Mouse (Mus musculus) layer of hippocampus, postnatal 14 days (tissue): ENCODE data around the gene Riox1. TPM values are rescaled to one million over a fixed set of nuclear protein-coding genes. Genes with fewer than 3 reads are reported as not detected.
"Not testable (repeated sequence)": the region's sequence is repeated elsewhere in the genome, so short reads cannot be mapped to it uniquely, and the experiment has no call there.

Experiments used
- DNase-seq, 2 experiments: peaks; one replicate each; pipeline ENCODE4 v3.0.0; 2021 to 2022; ENCODE audit warnings: low spot score in 2 of 2, mixed read lengths in 1 of 2
- total RNA-seq, 2 experiments: library from RNA; stranded (reverse); gene quantifications; 2 replicates each; pipeline ENCODE4 v1.2.3; 2021

Gene Riox1
- total RNA-seq, 2 experiments from 2014 or later: 14.0 to 15.8 TPM

GRCm38 (mm10) chr12:83949043-83949442, 1.4 kb upstream of the Riox1 start:
- no peak for DNase-seq

DNA sequence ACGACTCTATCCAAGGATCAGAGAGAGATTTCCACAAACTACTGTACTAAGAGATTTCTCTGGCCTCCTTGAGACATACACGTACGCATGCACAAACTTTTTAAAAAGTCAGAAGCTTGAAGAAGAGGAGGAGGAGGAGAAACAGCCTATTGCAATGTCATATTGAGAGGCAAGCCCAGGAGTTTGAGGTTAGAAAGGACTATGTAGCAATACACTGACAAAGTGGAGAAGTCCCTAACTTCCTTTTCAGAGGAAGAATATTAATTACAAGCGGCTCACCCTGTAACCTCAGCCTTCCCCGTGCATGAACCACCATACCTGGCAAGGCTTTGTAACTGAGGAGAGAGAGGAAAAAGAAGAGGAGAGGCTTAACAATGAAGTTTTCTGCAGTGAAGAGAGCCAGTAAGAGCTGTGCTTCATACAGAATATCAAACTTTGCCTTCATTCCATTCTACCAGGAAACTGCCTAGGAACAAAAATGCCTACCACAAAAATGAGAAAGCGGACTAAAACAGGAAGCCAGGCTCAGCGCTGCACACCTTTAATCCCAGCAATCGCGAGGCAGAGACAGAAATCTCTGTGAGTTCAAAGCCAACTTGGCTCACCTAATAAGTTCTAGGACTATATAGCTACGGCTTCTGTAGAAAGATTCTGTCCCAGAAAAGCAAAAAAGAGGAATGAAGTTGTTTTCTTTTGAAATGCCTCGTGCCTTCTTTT, 474 bp upstream of the Riox1 start:
- no peak for DNase-seq

- peak; percentile 50 to 52 for DNase-seq
Measured at GRCm38 (mm10) chr12:83950840-83951701, 663 bp downstream of the Riox1 start.

GRCm38 (mm10) chr12:83951711-83952575, 1.5 kb downstream of the Riox1 start:
- DNase-seq: no peak

DNA sequence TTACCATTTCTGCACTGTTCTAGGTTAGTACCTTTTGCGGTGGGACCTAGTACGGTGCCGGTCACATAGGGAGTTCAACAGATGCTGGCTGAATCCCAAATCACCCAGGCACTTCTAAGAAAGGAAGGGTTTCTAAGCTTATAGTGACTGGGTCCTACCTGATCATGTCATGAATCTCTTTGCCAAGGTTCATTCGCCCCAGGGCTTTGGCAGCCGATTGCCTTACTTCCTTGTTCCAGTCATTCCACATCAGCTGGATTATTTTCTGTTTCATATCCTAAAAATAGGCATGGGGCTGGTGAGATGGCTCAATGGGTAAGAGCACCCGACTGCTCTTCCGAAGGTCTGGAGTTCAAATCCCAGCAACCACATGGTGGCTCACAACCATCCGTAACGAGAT, 7.9 kb downstream of the Riox1 start:
- no peak for DNase-seq

DNA sequence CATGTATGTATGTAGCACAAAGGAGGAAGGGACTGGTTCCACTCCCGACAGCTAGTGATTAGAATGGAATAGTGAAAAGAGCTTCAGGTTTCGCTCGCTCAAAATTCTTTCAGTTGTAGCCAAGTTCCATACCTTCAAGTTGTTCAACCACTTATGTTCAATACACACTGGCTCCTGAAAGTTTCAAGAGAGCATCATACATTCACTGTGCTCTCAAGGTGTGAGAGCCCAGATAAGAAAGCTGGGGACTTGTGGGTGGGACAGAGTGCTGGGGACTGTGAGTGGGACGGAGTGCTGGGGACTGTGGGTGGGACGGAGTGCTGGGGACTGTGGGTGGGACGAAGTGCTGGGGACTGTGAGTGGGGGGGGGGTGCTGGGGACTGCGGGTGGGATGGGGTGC, 14.8 kb downstream of the Riox1 start:
- no peak for DNase-seq

GRCm38 (mm10) chr12:83972117-83972516, 21.7 kb downstream of the Riox1 start:
- peak; percentile 25 to 43 for DNase-seq

- DNase-seq: no peak
Measured at GRCm38 (mm10) chr12:83978862-83979261, 28.5 kb downstream of the Riox1 start.

DNA sequence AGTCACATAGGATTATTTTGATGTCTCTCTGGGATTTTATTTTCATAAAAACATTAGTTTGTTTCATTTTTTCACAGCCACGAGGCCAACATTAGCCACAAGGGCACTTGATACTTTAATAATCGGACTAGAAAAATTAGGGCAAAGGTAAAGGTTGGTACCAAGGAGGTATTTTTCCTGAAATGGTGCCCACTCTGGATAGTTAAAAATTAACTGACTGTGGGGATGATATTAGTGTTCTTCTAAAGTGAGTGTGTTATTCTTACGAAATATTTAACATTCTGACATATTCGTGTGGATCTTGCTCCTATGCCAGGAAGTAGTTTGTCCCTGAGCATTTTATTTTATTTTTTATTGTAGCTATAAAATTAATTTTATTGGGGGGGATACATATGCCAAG, 31.2 kb downstream of the Riox1 start:
- DNase-seq: no peak

DNA sequence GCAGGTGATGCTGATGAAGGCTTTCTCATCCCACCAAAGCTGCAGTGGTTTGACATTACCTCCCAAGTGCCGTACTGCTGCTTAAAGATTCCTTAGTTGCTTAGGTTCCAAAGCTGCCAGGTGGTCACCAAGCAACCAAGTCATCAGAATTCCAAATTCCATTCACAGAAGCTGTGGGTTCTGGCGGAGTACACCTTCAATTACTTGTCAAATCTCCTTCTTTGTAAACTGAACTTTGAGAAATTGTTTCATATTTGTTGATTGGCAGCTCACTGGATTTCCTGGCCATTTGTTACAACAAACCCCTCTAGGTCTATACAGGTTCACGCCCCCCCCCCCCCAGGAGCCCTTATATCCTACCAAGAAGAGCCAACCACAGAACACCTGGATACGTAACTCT, 34.3 kb downstream of the Riox1 start, which contains the start of gene Heatr4:
Heatr4 (minus strand) TSS at position 101 of the 400 bp plus-strand sequence.
- DNase-seq: no peak

DNA sequence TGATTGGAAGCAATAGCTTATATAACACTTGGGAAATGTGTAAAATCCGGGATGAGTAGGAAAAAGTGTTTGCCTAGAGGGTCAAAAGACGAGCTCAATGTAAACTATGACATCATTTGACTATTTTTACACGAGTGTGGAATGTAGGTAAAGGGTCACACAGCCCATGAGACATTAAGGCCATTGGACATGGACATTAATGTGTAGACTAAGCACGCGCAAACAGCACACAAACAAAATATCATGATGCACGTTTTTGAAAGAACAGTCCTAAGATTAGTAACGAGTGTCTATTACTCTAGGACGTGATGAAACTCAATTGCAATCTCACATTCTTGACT, 36.8 kb downstream of the Riox1 start:
- DNase-seq: no peak

- DNase-seq: peak; percentile 77 to 83
Measured at GRCm38 (mm10) chr12:83987583-83988441, 37.4 kb downstream of the Riox1 start, which contains the start of gene Acot2. Acot2 (plus strand) TSS chr12:83987861.

DNA sequence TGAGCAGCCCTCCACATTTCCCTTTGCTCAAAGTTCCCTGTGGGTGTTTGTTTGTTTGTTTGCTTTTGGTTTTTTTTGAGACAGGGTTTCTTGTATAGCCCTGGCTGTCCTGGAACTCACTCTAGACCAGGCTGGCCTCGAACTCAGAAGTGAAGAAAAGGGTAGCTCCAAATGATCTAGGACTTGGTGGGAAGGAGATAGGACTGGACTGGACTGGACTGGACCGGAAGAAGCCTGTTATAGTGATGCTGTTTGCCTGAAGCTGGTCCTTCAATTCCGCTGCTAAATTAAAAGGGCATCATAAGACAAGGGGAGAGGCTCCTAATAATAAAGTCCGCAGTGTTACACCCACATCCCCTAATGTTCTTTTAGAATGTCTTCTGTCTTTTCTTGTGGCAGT, 38.1 kb downstream of the Riox1 start:
- DNase-seq: no peak

DNA sequence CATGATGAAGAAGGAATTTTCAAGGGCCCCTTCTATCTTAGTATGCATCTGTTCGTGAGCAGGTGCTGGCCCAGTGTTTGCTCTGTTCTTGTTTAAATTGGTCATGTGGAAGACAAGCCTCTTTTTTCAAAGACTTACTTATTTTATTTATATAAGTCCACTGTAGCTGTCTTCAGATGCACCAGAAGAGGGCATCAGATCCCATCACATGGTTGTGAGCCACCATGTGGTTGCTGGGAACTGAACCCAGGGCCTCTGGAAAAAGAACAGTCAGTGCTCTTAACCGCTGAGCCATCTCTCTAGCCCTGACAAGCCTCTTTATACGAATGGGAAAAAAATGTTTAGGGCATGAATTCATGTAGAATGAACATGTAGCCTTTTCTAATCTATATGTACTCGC, 39.0 kb downstream of the Riox1 start:
- no peak for DNase-seq

DNA sequence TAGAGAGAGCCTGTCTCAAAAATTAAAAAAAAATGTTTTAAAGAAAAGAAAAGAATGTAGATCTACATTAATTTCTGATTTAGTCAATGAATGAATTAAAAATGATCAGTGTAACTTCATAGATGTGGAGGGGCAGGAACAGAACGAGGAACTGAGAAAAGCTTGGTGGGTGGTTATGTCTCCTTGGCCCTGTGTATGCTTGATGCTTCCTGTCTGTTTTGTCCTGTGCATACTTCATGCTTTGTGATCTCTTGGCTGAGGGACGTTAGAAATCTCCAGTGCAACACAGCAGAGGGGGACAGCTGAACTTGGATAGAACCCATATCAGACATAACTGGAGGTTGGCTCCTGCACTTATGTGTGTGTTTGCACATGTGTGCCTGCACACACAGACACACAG, 46.8 kb downstream of the Riox1 start:
- no peak for DNase-seq

- DNase-seq: no peak
Measured at GRCm38 (mm10) chr12:83998341-83999107, 48.1 kb downstream of the Riox1 start.

DNA sequence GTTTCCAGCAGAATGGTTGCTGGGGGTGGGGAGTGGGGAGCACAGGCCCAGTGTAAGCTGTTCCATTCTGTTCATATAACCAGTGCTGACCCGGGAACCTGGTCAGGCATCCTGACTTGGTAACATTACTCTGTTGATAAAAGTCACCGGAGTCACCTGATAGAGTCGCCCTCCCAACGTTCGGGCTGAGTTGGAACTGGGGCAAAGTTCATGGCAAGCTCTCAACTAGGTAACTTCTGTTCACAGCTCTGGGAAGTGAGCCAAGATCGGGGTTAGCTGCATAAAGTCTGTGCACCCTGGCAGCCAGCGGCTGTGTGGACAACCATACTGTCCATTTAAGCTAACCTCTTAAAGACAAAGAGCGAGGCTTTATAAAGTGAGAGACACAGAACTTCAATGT, 48.8 kb downstream of the Riox1 start:
- not testable (repeated sequence) for DNase-seq

GRCm38 (mm10) chr12:84000418-84000817, 50.0 kb downstream of the Riox1 start:
- DNase-seq: no peak
